Mouse (Mus musculus) CD4-positive, CD25-positive, alpha-beta regulatory T cell (primary cell): ENCODE data around the gene Calml3. TPM values are rescaled to one million over a fixed set of nuclear protein-coding genes. Genes with fewer than 3 reads are reported as not detected.

Source experiments
- polyA plus RNA-seq: library from polyadenylated mRNA; unstranded; fragments of 100-300 nt; shearing (Covaris generic); gene quantifications from one replicate; pipeline ENCODE4 v1.2.1, GENCODE M21; 2017

The Calml3 gene
- polyA plus RNA-seq, result not detected

DNA sequence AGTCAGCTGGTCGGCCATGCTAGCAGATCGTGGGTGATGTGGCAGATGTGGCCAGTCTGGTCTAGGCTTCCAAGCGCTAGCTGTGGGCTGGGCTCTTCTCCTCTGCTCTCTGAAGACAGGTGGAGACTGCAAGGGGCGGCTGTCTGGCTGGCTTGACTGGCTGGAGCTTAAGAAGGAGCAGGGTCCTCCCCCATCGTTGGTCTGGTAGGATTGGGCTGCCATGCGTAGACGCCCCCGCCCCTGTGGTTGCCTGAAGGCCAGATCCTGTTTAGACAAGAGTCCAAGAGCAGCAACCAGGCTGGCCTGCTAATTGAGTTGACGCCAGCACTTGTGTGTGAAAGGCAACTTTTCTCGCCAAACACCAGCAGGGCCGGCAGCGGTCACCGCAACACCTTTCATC, at the start of gene Calml3:
Gene Calml3 (minus strand): TSS at position 131 of the 400 bp plus-strand sequence.

DNA sequence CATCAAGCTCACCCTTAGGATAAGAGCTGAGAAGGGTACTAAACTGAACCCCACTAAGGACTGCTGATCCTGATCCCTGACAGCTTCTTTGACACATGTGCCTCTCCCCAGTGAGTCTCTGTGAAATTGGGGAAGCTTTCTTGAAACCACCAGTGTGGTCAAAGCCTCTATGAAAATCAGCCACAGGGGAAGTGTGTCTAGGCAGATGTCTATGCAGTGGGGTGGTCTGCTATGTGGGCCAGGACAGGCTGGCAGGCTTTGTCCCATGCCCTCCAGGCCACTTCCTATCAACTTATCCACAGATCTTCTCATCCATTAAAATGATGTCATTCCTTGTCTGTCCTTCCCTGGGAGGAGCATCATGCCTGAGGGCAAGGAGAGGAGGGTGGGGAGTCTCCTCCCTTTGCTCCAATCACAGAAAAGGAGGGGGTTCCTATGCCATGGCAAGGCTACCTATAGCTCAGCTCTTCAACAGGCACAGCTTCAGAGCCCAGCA, 33.2 kb upstream of the Calml3 start, which contains the start of gene Calm4:
Gene Calm4 (plus strand): TSS at position 446 of the 496 bp plus-strand sequence.

Other genes starting within 250 kb of the Calml3 start
- gene Fam208b, start 193.2 kb downstream of the Calml3 start, polyA plus RNA-seq, result 44.8 TPM
- gene Asb13, start 170.3 kb downstream of the Calml3 start, polyA plus RNA-seq, result 40.1 TPM
- gene Calm4, start 33.4 kb upstream of the Calml3 start, polyA plus RNA-seq, result not detected
- gene Calm5, start 49.9 kb upstream of the Calml3 start, polyA plus RNA-seq, result not detected
- gene Net1, start 113.9 kb upstream of the Calml3 start, polyA plus RNA-seq, result 30.6 TPM
- gene Tubal3, start 114.0 kb upstream of the Calml3 start, polyA plus RNA-seq, result 0.55 TPM
- not detected for gene Ucn3, start 141.0 kb upstream of the Calml3 start, polyA plus RNA-seq
- 0.07 TPM for gene Akr1c14, start 244.7 kb upstream of the Calml3 start, polyA plus RNA-seq